Mouse (Mus musculus) intestine, postnatal 0 days (tissue): ENCODE results near the gene Gucy1a1. TPM values are rescaled to one million over a fixed set of nuclear protein-coding genes. Genes with fewer than 3 reads are reported as not detected.

Experiments used
- ATAC-seq: fragments of 200-750 bp; cut with Nextera tagmentation; 2 replicates; pipeline ENCODE4 v1.8.0; 2017; ENCODE audit warnings: mild to moderate bottlenecking, moderate TSS enrichment, moderate library complexity
- H3K27ac ChIP-seq: fragments of 300-500 bp; sonication (generic); 2 replicates; pipeline ENCODE4 v1.5.1; 2014; ENCODE audit warnings: mild to moderate bottlenecking, low read depth, low read length, moderate library complexity
- H3K27me3 ChIP-seq: fragments of 300-500 bp; sonication (generic); replicated peaks from 2 replicates; pipeline ENCODE4 v1.6.1; 2014; ENCODE audit warnings: low read length, mixed read lengths; ENCODE audit not compliant: control insufficient read depth, insufficient read depth
- H3K36me3 ChIP-seq: fragments of 300-500 bp; sonication (generic); 2 replicates; pipeline ENCODE4 v1.6.1; 2014; ENCODE audit warnings: mild to moderate bottlenecking, moderate library complexity; ENCODE audit not compliant: control insufficient read depth, insufficient read depth
- H3K4me1 ChIP-seq: fragments of 300-500 bp; sonication (generic); replicated peaks from 2 replicates; pipeline ENCODE4 v1.6.1; 2014; ENCODE audit warnings: antibody characterized with exemption, low read length, mixed read lengths; ENCODE audit not compliant: control insufficient read depth, insufficient read depth
- H3K4me2 ChIP-seq: fragments of 300-500 bp; sonication (generic); replicated peaks from 2 replicates; pipeline ENCODE4 v1.6.1; 2014; ENCODE audit warnings: low read depth, mild to moderate bottlenecking, moderate library complexity
- H3K4me3 ChIP-seq: fragments of 300-500 bp; sonication (generic); 2 replicates; pipeline ENCODE4 v1.5.1; 2014; ENCODE audit warnings: low read depth, low read length
- H3K9ac ChIP-seq: fragments of 300-500 bp; sonication (generic); 2 replicates; pipeline ENCODE4 v1.6.1; 2014; ENCODE audit warnings: mild to moderate bottlenecking, low read depth, low read length
- H3K9me3 ChIP-seq: fragments of 300-500 bp; sonication (generic); 2 replicates; pipeline ENCODE4 v1.6.1; 2016; ENCODE audit warnings: mixed run types; ENCODE audit not compliant: control insufficient read depth
- CTCF ChIP-seq: sonication (generic); IDR thresholded peaks from 2 replicates; pipeline ENCODE4 v1.5.1; 2016; ENCODE audit warnings: low read depth, mild to moderate bottlenecking, control low read depth, antibody characterized with exemption, moderate library complexity
- WGBS: fragments of 180-500 bp; shearing (Covaris S2); extraction: QIAGEN DNeasy Blood & Tissue Kit; methylation state at CpG from one replicate; pipeline ENCODE4 v1.1.7; 2014; 5-methylcytosine and 5-hydroxymethylcytosine counted together
- polyA plus RNA-seq: library from polyadenylated mRNA; unstranded; fragments of >200 nt; fragmentation: Nextera tagmentation; extraction: Ambion mirVana; gene quantifications from 2 replicates; pipeline ENCODE4 v1.2.1, GENCODE M21; 2015

Gene Gucy1a1
- 15.7 and 15.9 TPM in 2 replicates for polyA plus RNA-seq

DNA sequence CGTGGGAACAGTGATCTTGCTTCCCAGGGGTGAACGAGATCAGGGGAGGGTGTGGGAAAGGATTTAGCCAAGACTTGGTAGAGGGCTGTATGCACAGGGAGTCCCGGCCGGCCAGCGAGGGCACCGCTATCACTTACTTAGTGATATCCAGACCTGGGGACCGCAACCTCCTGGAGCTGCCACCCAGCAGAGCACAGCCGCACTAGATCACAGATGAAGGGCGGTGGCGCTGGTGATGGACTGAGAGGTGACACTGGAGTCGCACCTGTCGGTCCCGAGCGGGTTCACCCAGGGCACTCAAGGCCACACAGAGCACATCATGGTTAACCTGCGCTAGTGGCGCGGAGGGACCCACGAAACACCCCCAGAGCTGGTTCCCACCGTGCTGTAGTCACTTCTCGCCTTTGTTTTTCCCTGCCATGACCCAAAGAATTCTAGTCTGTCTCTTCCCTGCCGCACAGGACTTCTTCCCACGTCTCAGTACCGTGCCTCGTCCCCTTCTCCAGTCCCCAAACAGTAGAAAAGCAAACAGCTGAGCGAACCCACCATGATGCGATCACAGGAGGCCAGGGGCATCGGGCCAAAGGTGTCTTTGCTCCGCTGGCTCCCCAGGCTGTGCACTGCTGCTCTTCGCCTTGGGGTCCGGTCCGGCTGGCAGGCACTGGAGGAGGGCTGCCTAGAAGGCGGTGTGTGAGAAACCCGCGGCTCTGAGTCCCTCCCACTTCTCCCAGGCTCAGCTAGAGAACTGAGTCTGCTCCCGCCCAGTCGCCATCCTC is at the start of gene Gucy1a1:
Gene Gucy1a1, minus strand, starts transcription at position 664 of the 776 bp plus-strand sequence.
- Histone ChIP-seq H3K27me3 (no peaks in the 10 kb centered on the region), H3K36me3 (no peaks in the 10 kb centered on the region), H3K27ac (peak within 1 kb of the TSS; percentile 68), H3K4me2 (peak within 1 kb of the TSS; percentile 63), H3K4me1 (no peaks in the 10 kb centered on the region), H3K4me3 (peak within 1 kb of the TSS; percentile 53), H3K9me3 (no peaks in the 10 kb centered on the region), H3K9ac (peak within 1 kb of the TSS; percentile 59)
- no peak for TF ChIP-seq CTCF
- ATAC-seq: 0 out of 2 replicates have a peak, but pooled peaks have one; percentile 38
- 2% methylated on average over 36 of the region's 36 CpGs for WGBS

- Histone ChIP-seq H3K4me1 (no peaks in the 10 kb centered on the region), H3K9ac (no peak overlapping the region), H3K27me3 (no peaks in the 10 kb centered on the region), H3K4me2 (no peak overlapping the region), H3K36me3 (no peaks in the 10 kb centered on the region), H3K4me3 (no peak overlapping the region), H3K9me3 (no peaks in the 10 kb centered on the region), H3K27ac (no peak overlapping the region)
- ATAC-seq: no peak
- 44% methylated on average over 1 of the region's 1 CpGs for WGBS
- no peak for TF ChIP-seq CTCF
Measured at GRCm38 (mm10) chr3:82191559-82192245, 46.1 kb upstream of the Gucy1a1 start.

GRCm38 (mm10) chr3:82185626-82186025 is 40.0 kb upstream of the Gucy1a1 start:
- Histone ChIP-seq H3K4me2 (no peak overlapping the region), H3K27me3 (no peaks in the 10 kb centered on the region), H3K27ac (no peak overlapping the region), H3K4me1 (no peaks in the 10 kb centered on the region), H3K4me3 (no peak overlapping the region), H3K36me3 (no peaks in the 10 kb centered on the region), H3K9ac (no peak overlapping the region), H3K9me3 (no peaks in the 10 kb centered on the region)
- TF ChIP-seq CTCF: no peak
- no peak for ATAC-seq
- WGBS: 85% methylated on average over 9 of the region's 9 CpGs

DNA sequence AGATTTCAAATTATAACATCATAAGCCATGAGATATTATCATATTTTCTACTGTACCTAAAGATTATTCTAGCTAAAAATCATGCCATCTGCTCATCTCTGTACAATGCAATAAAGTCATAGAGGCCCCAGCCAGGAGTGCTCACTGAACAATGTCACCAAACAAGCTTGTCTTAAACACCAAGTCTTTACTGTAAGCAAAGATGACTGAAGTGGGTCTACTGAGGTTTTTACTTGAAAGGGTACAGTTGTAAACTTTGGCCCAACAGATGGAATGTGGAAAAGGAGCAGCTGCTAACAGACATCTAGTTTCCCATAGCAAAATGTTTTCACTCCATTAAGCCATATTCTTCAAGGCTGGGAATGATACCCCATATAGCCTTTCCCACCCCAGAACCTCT is 35.9 kb upstream of the Gucy1a1 start:
- H3K9ac ChIP-seq: no peak overlapping the region
- H3K4me3 ChIP-seq: no peak overlapping the region
- no peak for ATAC-seq
- no peaks in the 10 kb centered on the region for H3K27me3 ChIP-seq
- H3K4me1 ChIP-seq: no peaks in the 10 kb centered on the region
- no peak overlapping the region for H3K27ac ChIP-seq
- no peak overlapping the region for H3K4me2 ChIP-seq
- H3K36me3 ChIP-seq: no peaks in the 10 kb centered on the region
- no peak for TF ChIP-seq CTCF
- no peaks in the 10 kb centered on the region for H3K9me3 ChIP-seq

DNA sequence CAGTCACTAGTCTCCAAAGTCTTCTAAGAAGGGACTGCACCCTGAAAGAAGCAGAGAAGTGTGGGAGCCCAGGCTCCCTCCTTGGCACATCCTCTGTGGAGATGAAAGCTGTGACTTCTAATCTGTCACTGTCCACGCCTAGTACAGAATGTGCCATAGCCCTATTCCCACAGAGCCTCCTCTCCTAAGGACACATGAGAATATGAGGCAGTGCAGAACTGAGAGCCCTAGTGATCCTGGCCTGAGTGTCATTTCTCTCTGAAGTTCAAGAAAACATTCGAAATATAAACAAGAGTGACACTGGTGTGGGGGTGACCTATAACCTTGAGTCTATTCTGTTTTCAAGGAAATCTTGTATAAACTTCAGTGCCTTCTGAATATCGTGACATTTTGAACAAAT is 34.7 kb upstream of the Gucy1a1 start:
- Histone ChIP-seq H3K4me2 (no peak overlapping the region), H3K4me3 (no peak overlapping the region), H3K4me1 (no peaks in the 10 kb centered on the region), H3K27ac (no peak overlapping the region), H3K27me3 (no peaks in the 10 kb centered on the region), H3K36me3 (no peaks in the 10 kb centered on the region), H3K9me3 (no peaks in the 10 kb centered on the region), H3K9ac (no peak overlapping the region)
- ATAC-seq: no peak
- 68% methylated on average over 3 of the region's 3 CpGs for WGBS
- no peak for TF ChIP-seq CTCF

- no peak for ATAC-seq
- Histone ChIP-seq H3K27ac (no peak overlapping the region), H3K4me3 (no peak overlapping the region), H3K9ac (no peak overlapping the region), H3K36me3 (no peaks in the 10 kb centered on the region), H3K4me1 (no peaks in the 10 kb centered on the region), H3K4me2 (no peak overlapping the region), H3K27me3 (no peaks in the 10 kb centered on the region), H3K9me3 (no peaks in the 10 kb centered on the region)
- WGBS: 71% methylated on average over 1 of the region's 1 CpGs
- no peak for TF ChIP-seq CTCF
Measured at GRCm38 (mm10) chr3:82175501-82175900, 29.9 kb upstream of the Gucy1a1 start.
